Mouse (Mus musculus): ENCODE results near the gene Gm9745. TPM values are rescaled to one million over a fixed set of nuclear protein-coding genes. Genes with fewer than 3 reads are reported as not detected.
"Not testable (repeated sequence)": the region's sequence is repeated elsewhere in the genome, so short reads cannot be mapped to it uniquely, and the experiment has no call there.

Gm9745 gene
- total and polyA plus RNA-seq, 3 experiments: not detected

- peaks cover 18 to 42% of the 10 kb centered on the region in 2 experiments for H3K36me3 ChIP-seq (replicated peaks in 1 of 2; ENCODE audit: control insufficient read depth in 1 of 2, insufficient read depth in 1 of 2, low read length in 1 of 2)
- H3K4me2 ChIP-seq (ENCODE audit: insufficient read depth, low read depth, poor library complexity, severe bottlenecking): no peak overlapping the region
- DNase-seq (ENCODE audit: extremely low read depth): no peak
- no peak overlapping the region for H3K27ac ChIP-seq (ENCODE audit: insufficient read depth, low read depth)
- dilution Hi-C loops (cut with MboI; ENCODE audit: extremely low pct_ligation_motif_present, extremely low pct_unique_long_range_greater_than_20kb, low sequenced_read_pairs): no loop called here
- no peaks in the 10 kb centered on the region for H3K9me3 ChIP-seq (replicated peaks; ENCODE audit: low read length)
- no peak overlapping the region for H3K9ac ChIP-seq (ENCODE audit: insufficient read depth, low read depth)
- in situ Hi-C loops (cut with MboI; ENCODE audit: low pct_ligation_motif_present, low pct_unique_long_range_greater_than_20kb, low sequenced_read_pairs): no loop called here
- no peaks in the 10 kb centered on the region for H3K27me3 ChIP-seq (replicated peaks)
- no peak overlapping the region for H3K4me3 ChIP-seq (replicated peaks in 1 of 3; ENCODE audit: low read depth in 2 of 3, low read length in 2 of 3, poor library complexity in 1 of 3)
- TF ChIP-seq ZMIZ1 (IDR thresholded peaks at IDR 0.05; ENCODE audit: low read depth, low read length) (no peak), CHD2 (IDR thresholded peaks at IDR 0.05; ENCODE audit: low read length) (no peak), ELF1 (IDR thresholded peaks at IDR 0.05; ENCODE audit: low read depth, low read length) (no peak), POLR2A (IDR thresholded peaks at IDR 0.05; ENCODE audit: low read depth, low read length) (no peak), TCF12 (IDR thresholded peaks at IDR 0.05; ENCODE audit: low read depth, low read length) (no peak), ETS1 (conservative IDR thresholded peaks at IDR 0.05; ENCODE audit: low read depth, low read length) (no peak), TBP (conservative IDR thresholded peaks at IDR 0.05; ENCODE audit: low read depth, low read length) (no peak), GABPA (IDR thresholded peaks at IDR 0.05; ENCODE audit: insufficient replicate concordance, low read depth, low read length) (no peak), E2F4 (IDR thresholded peaks at IDR 0.05; ENCODE audit: insufficient replicate concordance, low read depth, low read length) (no peak), ZC3H11A (IDR thresholded peaks at IDR 0.05; ENCODE audit: low read depth, low read length) (no peak), UBTF (IDR thresholded peaks at IDR 0.05; ENCODE audit: low read depth, low read length) (no peak), HCFC1 (IDR thresholded peaks at IDR 0.05; ENCODE audit: low read depth, low read length) (no peak), ZNF384 (IDR thresholded peaks at IDR 0.05; ENCODE audit: low read depth, low read length) (no peak), MEF2A (IDR thresholded peaks at IDR 0.05; ENCODE audit: borderline replicate concordance, low read depth, low read length) (no peak)
- H3K4me1 ChIP-seq (ENCODE audit: control insufficient read depth in 1 of 2, insufficient read depth in 2 of 2): no peaks in the 10 kb centered on the region; a peak in 1 of 4 replicates
- no peaks in the 10 kb centered on the region for H3K79me2 ChIP-seq (replicated peaks; ENCODE audit: control insufficient read depth, extremely low read depth, insufficient read depth, poor library complexity, severe bottlenecking)
Observed at GRCm38 (mm10) chr13:8965224-8965623, 17.2 kb upstream of the Gm9745 start.

GRCm38 (mm10) chr13:8962266-8962665, 14.2 kb upstream of the Gm9745 start:
- H3K9ac ChIP-seq (ENCODE audit: insufficient read depth, low read depth); H3K4me2 ChIP-seq (ENCODE audit: insufficient read depth, low read depth, poor library complexity, severe bottlenecking); in situ Hi-C loops (cut with MboI; ENCODE audit: low pct_ligation_motif_present, low pct_unique_long_range_greater_than_20kb, low sequenced_read_pairs); H3K4me1 ChIP-seq (ENCODE audit: control insufficient read depth in 1 of 2, insufficient read depth in 2 of 2); H3K9me3 ChIP-seq (replicated peaks; ENCODE audit: low read length); H3K4me3 ChIP-seq (replicated peaks in 1 of 3; ENCODE audit: low read depth in 2 of 3, low read length in 2 of 3, poor library complexity in 1 of 3); H3K79me2 ChIP-seq (replicated peaks; ENCODE audit: control insufficient read depth, extremely low read depth, insufficient read depth, poor library complexity, severe bottlenecking); dilution Hi-C loops (cut with MboI; ENCODE audit: extremely low pct_ligation_motif_present, extremely low pct_unique_long_range_greater_than_20kb, low sequenced_read_pairs); H3K27me3 ChIP-seq (replicated peaks); H3K27ac ChIP-seq (ENCODE audit: insufficient read depth, low read depth); DNase-seq (ENCODE audit: extremely low read depth): not testable (repeated sequence)
- H3K36me3 ChIP-seq (replicated peaks in 1 of 2; ENCODE audit: control insufficient read depth in 1 of 2, insufficient read depth in 1 of 2, low read length in 1 of 2): peaks cover 0 to 17% of the 10 kb centered on the region in 2 experiments

- H3K27ac ChIP-seq (ENCODE audit: insufficient read depth, low read depth); in situ Hi-C loops (cut with MboI; ENCODE audit: low pct_ligation_motif_present, low pct_unique_long_range_greater_than_20kb, low sequenced_read_pairs); DNase-seq (ENCODE audit: extremely low read depth); H3K4me3 ChIP-seq (replicated peaks in 1 of 3; ENCODE audit: low read depth in 2 of 3, low read length in 2 of 3, poor library complexity in 1 of 3); H3K79me2 ChIP-seq (replicated peaks; ENCODE audit: control insufficient read depth, extremely low read depth, insufficient read depth, poor library complexity, severe bottlenecking); H3K4me2 ChIP-seq (ENCODE audit: insufficient read depth, low read depth, poor library complexity, severe bottlenecking); H3K9ac ChIP-seq (ENCODE audit: insufficient read depth, low read depth); H3K36me3 ChIP-seq (replicated peaks in 1 of 2; ENCODE audit: control insufficient read depth in 1 of 2, insufficient read depth in 1 of 2, low read length in 1 of 2); H3K4me1 ChIP-seq (ENCODE audit: control insufficient read depth in 1 of 2, insufficient read depth in 2 of 2); H3K9me3 ChIP-seq (replicated peaks; ENCODE audit: low read length); H3K27me3 ChIP-seq (replicated peaks); dilution Hi-C loops (cut with MboI; ENCODE audit: extremely low pct_ligation_motif_present, extremely low pct_unique_long_range_greater_than_20kb, low sequenced_read_pairs): not testable (repeated sequence)
Observed at GRCm38 (mm10) chr13:8961128-8961888, 13.3 kb upstream of the Gm9745 start.

GRCm38 (mm10) chr13:8959554-8959953, 11.5 kb upstream of the Gm9745 start:
- in situ Hi-C loops (cut with MboI; ENCODE audit: low pct_ligation_motif_present, low pct_unique_long_range_greater_than_20kb, low sequenced_read_pairs); dilution Hi-C loops (cut with MboI; ENCODE audit: extremely low pct_ligation_motif_present, extremely low pct_unique_long_range_greater_than_20kb, low sequenced_read_pairs); H3K9me3 ChIP-seq (replicated peaks; ENCODE audit: low read length): not testable (repeated sequence)

More at GRCm38 (mm10) chr13:8959554-8959953, 11.5 kb upstream of the Gm9745 start:
- H3K4me3 ChIP-seq (replicated peaks in 1 of 3; ENCODE audit: low read depth in 2 of 3, low read length in 2 of 3, poor library complexity in 1 of 3); H3K4me1 ChIP-seq (ENCODE audit: control insufficient read depth in 1 of 2, insufficient read depth in 2 of 2); DNase-seq (ENCODE audit: extremely low read depth); H3K27me3 ChIP-seq (replicated peaks); H3K27ac ChIP-seq (ENCODE audit: insufficient read depth, low read depth); H3K36me3 ChIP-seq (replicated peaks in 1 of 2; ENCODE audit: control insufficient read depth in 1 of 2, insufficient read depth in 1 of 2, low read length in 1 of 2); H3K4me2 ChIP-seq (ENCODE audit: insufficient read depth, low read depth, poor library complexity, severe bottlenecking); H3K9ac ChIP-seq (ENCODE audit: insufficient read depth, low read depth); H3K79me2 ChIP-seq (replicated peaks; ENCODE audit: control insufficient read depth, extremely low read depth, insufficient read depth, poor library complexity, severe bottlenecking): not testable (repeated sequence)
